Mouse (Mus musculus): ENCODE data around the gene Gm10912. TPM values are rescaled to one million over a fixed set of nuclear protein-coding genes. Genes with fewer than 3 reads are reported as not detected.
A peak's percentile ranks its signal among the peaks of the same experiment; 100 is the strongest.
"Not testable (repeated sequence)": the region's sequence is repeated elsewhere in the genome, so short reads cannot be mapped to it uniquely, and the experiment has no call there.

Gene Gm10912
- polyA plus RNA-seq, 1 experiment, result 0.33 TPM

DNA sequence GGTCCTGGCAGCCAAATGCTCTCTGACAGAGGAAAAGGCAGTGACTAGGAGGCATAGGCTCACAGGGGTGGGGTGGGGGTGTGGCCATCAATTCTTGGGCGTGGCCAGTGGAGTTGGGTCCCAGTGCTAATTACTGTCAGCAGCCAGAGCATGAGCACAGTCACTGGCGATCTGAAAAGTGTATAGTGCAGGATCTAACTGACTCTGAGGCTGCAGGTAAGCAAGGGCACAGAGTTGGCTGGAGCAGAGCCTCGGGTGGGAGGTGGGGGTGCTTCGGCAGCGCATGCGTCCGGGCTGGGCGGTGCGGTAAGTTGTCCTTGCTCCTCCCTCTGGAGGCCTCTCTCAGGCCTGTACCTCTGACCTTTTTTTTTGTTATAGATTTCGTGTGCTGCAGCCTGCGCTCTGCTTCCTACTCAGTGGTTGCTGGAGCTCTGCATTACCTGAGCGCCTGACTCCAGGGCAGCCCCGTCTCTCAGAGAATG is 4.1 kb downstream of the Gm10912 start, which contains the start of gene Cd59b:
TSS of gene Cd59b (plus strand) at position 146 of the 482 bp plus-strand sequence.
- TF ChIP-seq CTCF (IDR thresholded peaks at IDR 0.05; ENCODE audit: borderline replicate concordance, insufficient read depth, low read depth, low read length), result no peak
- no peak for TF ChIP-seq POLR2A (IDR thresholded peaks at IDR 0.05; ENCODE audit: borderline replicate concordance, insufficient read depth, low read length)
- Histone ChIP-seq H3K4me1 (ENCODE audit: control insufficient read depth, insufficient read depth, low read length) (no peaks in the 10 kb centered on the region), H3K4me3 (replicated peaks; ENCODE audit: insufficient read depth, low read depth, low read length) (peak within 1 kb of the TSS; percentile 60), H3K27me3 (ENCODE audit: control insufficient read depth, insufficient read depth, low read length) (no peaks in the 10 kb centered on the region), H3K27ac (ENCODE audit: insufficient read depth, low read length) (no peak within 1 kb of the TSS)
- 3% methylated on average over 13 of the region's 13 CpGs for WGBS
- peak; percentile 44 to 45 for DNase-seq

GRCm38 (mm10) chr2:104078285-104078684 is 12.7 kb downstream of the Gm10912 start:
- H3K27me3 ChIP-seq (ENCODE audit: control insufficient read depth, insufficient read depth, low read length); H3K4me1 ChIP-seq (ENCODE audit: control insufficient read depth, insufficient read depth, low read length); H3K27ac ChIP-seq (ENCODE audit: insufficient read depth, low read length); H3K4me3 ChIP-seq (replicated peaks; ENCODE audit: insufficient read depth, low read depth, low read length); DNase-seq: not testable (repeated sequence)
- whole genome bisulfite sequencing, result 78% methylated on average over 5 of the region's 5 CpGs

DNA sequence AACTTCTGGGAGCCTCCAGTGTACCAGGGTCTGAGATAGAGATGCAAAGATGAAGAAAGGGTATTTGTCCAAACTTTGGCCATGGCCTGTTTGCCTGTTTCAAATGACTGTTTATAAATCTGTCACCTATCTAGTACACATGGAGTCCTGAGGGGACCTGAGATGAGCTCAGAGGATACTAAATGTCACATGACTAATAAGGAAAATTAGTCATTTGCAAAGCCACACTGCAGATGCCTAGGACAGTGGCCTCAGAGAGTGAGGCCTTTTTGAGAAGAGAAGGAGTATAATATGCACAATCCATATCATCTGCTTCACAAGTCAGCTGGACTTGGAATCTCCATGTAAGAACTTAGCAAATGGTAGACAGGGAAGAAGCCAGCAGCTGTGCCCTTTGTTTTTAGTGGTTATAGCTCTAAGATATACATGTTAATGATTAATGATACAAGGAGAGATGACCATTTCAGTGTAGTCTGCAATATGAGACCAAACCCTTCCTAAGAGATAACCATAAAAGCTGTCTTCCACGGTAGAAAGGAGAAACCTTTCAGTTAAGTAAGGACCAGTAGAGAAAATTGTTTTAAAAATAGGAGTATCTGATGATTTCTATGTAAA is 15.9 kb downstream of the Gm10912 start:
- H3K27ac ChIP-seq (ENCODE audit: insufficient read depth, low read length); H3K4me1 ChIP-seq (ENCODE audit: control insufficient read depth, insufficient read depth, low read length); H3K27me3 ChIP-seq (ENCODE audit: control insufficient read depth, insufficient read depth, low read length); DNase-seq; H3K4me3 ChIP-seq (replicated peaks; ENCODE audit: insufficient read depth, low read depth, low read length): not testable (repeated sequence)
- no CpG with 5 or more reads among the region's 1 CpGs for whole genome bisulfite sequencing

- TF ChIP-seq CTCF (IDR thresholded peaks at IDR 0.05; ENCODE audit: borderline replicate concordance, insufficient read depth, low read depth, low read length) (no peak), POLR2A (IDR thresholded peaks at IDR 0.05; ENCODE audit: borderline replicate concordance, insufficient read depth, low read length) (no peak)
- no peak overlapping the region for H3K4me3 ChIP-seq (replicated peaks; ENCODE audit: insufficient read depth, low read depth, low read length)
- H3K4me1 ChIP-seq (ENCODE audit: control insufficient read depth, insufficient read depth, low read length), result no peaks in the 10 kb centered on the region
Observed at GRCm38 (mm10) chr2:104082474-104082873, 16.8 kb downstream of the Gm10912 start.

DNA sequence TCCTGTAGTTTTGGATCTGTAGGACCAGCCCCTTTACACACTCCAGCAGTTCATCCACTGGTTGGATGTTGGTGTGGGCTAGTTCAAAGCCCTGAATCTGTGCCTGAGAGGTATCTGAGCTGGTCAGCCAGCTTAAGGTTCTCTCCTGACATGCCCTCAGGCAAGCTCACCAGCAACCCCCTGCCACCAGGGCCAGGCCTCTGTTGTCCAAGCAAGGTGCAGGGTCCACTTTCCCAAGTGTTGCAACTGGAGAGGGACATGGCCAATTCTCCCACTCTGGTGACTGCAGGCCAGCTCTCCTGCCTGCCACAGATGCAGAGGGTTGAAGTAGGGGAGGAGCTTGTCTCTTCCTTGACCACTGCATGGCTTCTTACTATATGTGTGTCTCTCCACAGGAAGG is 18.4 kb downstream of the Gm10912 start:
- H3K27me3 ChIP-seq (ENCODE audit: control insufficient read depth, insufficient read depth, low read length); H3K4me1 ChIP-seq (ENCODE audit: control insufficient read depth, insufficient read depth, low read length); H3K27ac ChIP-seq (ENCODE audit: insufficient read depth, low read length); DNase-seq; H3K4me3 ChIP-seq (replicated peaks; ENCODE audit: insufficient read depth, low read depth, low read length): not testable (repeated sequence)

More at GRCm38 (mm10) chr2:104082474-104082873, 16.8 kb downstream of the Gm10912 start:
- no peak for DNase-seq
- Histone ChIP-seq H3K27me3 (ENCODE audit: control insufficient read depth, insufficient read depth, low read length) (no peaks in the 10 kb centered on the region), H3K27ac (ENCODE audit: insufficient read depth, low read length) (no peak overlapping the region)

DNA sequence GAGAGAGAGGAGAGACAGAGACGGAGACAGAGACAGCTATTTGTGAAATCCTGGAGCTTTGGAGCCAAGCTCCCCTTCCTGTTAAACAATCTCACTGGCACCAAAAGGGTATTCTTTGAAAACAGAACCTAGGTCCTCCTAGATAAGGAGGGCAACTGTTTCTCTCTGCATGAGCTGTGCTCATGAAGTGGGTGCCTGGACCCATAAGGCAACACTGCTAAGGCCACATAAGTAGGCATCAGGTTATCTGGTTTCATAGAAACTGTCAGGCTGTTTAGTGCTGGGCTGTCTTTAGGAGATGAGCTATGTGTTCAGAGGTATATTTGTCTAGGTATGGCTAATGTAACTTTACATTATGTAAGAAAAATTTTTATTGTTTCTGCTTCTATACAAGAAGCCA is 21.9 kb downstream of the Gm10912 start:
- H3K4me3 ChIP-seq (replicated peaks; ENCODE audit: insufficient read depth, low read depth, low read length); H3K27ac ChIP-seq (ENCODE audit: insufficient read depth, low read length); DNase-seq; H3K27me3 ChIP-seq (ENCODE audit: control insufficient read depth, insufficient read depth, low read length); H3K4me1 ChIP-seq (ENCODE audit: control insufficient read depth, insufficient read depth, low read length): not testable (repeated sequence)
- WGBS, result 94% methylated on average over 1 of the region's 1 CpGs

DNA sequence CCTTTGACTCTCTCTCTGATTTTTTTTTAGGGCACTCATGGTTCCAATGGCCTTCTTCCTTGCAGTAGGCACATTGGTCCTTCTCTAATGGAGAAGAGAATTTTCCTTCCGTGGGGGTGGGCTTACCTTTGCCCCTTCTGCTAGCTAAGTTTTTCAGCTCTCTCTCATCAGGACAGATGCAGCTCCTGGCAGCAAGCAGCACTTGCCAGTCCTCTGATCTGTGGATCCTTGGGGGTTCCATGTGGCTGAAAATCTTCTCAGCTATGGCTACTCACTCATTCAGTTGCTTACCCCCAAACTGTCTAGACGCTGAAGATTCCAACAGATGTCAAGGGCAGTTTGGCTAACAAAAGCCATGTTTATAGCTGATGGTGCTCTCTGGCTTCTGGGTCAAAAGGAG is 27.7 kb downstream of the Gm10912 start:
- TF ChIP-seq POLR2A (IDR thresholded peaks at IDR 0.05; ENCODE audit: borderline replicate concordance, insufficient read depth, low read length), result no peak
- no peak for TF ChIP-seq CTCF (IDR thresholded peaks at IDR 0.05; ENCODE audit: borderline replicate concordance, insufficient read depth, low read depth, low read length)
- 71% methylated on average over 2 of the region's 2 CpGs for WGBS

GRCm38 (mm10) chr2:104095741-104096213 is 30.2 kb downstream of the Gm10912 start, which contains the start of gene Cd59a:
TSS of gene Cd59a (plus strand) at chr2:104095801.
- no peaks in the 10 kb centered on the region for H3K27me3 ChIP-seq (ENCODE audit: control insufficient read depth, insufficient read depth, low read length)
- TF ChIP-seq POLR2A (IDR thresholded peaks at IDR 0.05; ENCODE audit: borderline replicate concordance, insufficient read depth, low read length) (peak; percentile 18; the same call in 1 of the 2 replicates), CTCF (IDR thresholded peaks at IDR 0.05; ENCODE audit: borderline replicate concordance, insufficient read depth, low read depth, low read length) (no peak)
- WGBS, result 10% methylated on average over 15 of the region's 15 CpGs
- no peak within 1 kb of the TSS for H3K27ac ChIP-seq (ENCODE audit: insufficient read depth, low read length)
- H3K4me3 ChIP-seq (replicated peaks; ENCODE audit: insufficient read depth, low read depth, low read length), result peak within 1 kb of the TSS; percentile 48
- DNase-seq, result peak; percentile 70 to 73
- no peaks in the 10 kb centered on the region for H3K4me1 ChIP-seq (ENCODE audit: control insufficient read depth, insufficient read depth, low read length)

More for the DNA sequence above, 27.7 kb downstream of the Gm10912 start:
- Histone ChIP-seq H3K4me1 (ENCODE audit: control insufficient read depth, insufficient read depth, low read length) (no peaks in the 10 kb centered on the region), H3K27me3 (ENCODE audit: control insufficient read depth, insufficient read depth, low read length) (no peaks in the 10 kb centered on the region), H3K4me3 (replicated peaks; ENCODE audit: insufficient read depth, low read depth, low read length) (no peak overlapping the region), H3K27ac (ENCODE audit: insufficient read depth, low read length) (no peak overlapping the region)
- no peak for DNase-seq
